ENCODE assay signal across 24 mouse cellular contexts in the genomic region with DNA sequence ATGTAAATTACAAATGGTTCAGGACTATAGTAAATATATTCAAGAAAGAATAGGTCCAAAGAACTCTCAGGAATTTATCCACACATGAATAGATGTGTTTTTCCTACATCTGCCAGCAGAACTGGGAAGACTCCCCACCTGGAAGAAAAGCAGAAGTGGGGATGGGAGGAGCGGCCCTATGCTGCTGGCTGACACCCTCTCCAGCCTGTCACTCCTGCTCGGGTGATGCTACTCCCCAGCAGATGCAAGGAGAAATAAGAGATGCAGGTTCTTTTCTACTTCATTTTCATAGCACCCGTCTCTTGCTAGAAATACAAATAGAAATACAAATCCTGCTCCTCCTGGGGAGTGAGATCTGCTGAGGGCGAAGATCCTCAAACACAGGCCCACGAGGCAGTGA. TPM values are rescaled to one million over a fixed set of nuclear protein-coding genes. Genes with fewer than 3 reads are reported as not detected.
DNase-seq lines count a peak whose midpoint lies in the region; ATAC-seq and TF ChIP-seq lines count a peak whose summit lies in the region.
"Had no signal": no experiment of that assay in that cellular context is flagged by ENCODE, and none has a peak within 500 bp of the region (broad histone marks: within the 10 kb centered on the region; RNA-seq: fewer than 3 reads in every experiment).

No protein-coding gene starts in this region.

- H3K27ac ChIP-seq in forebrain, embryonic 12.5 days: 0 out of 2 replicates have a peak overlapping the region, but pooled peaks have one; percentile 42
- H3K27ac ChIP-seq in forebrain, embryonic 14.5 days (ENCODE audit: low read depth, low read length): no peak overlapping the region
- peak overlapping the region; percentile 56; the same call in 1 of the 2 replicates for H3K27ac ChIP-seq in hindbrain, embryonic 14.5 days
- no peak overlapping the region for H3K27ac ChIP-seq in hindbrain, embryonic 16.5 days (ENCODE audit: low read depth, low read length)
- peak overlapping the region; percentile 71 for H3K27ac ChIP-seq in midbrain, embryonic 13.5 days
- no peak overlapping the region for H3K27ac ChIP-seq in midbrain, embryonic 10.5 days (replicated peaks)
- H3K27ac ChIP-seq in midbrain, postnatal 0 days (ENCODE audit: low read depth, low read length): peak overlapping the region; percentile 57; the same call in 1 of the 2 replicates
- H3K27ac ChIP-seq: embryonic facial prominence, embryonic 13.5 days; forebrain, embryonic 13.5 days; heart, adult 2 months; heart, embryonic 15.5 days; hindbrain, embryonic 10.5 days had no signal

- H3K36me3 ChIP-seq in forebrain, embryonic 12.5 days (replicated peaks): no peaks in the 10 kb centered on the region
- no peaks in the 10 kb centered on the region for H3K36me3 ChIP-seq in forebrain, embryonic 14.5 days (ENCODE audit: control insufficient read depth, insufficient read depth, low read length)
- no peaks in the 10 kb centered on the region for H3K36me3 ChIP-seq in hindbrain, embryonic 14.5 days (replicated peaks; ENCODE audit: control insufficient read depth, insufficient read depth)
- no peaks in the 10 kb centered on the region for H3K36me3 ChIP-seq in hindbrain, embryonic 16.5 days (ENCODE audit: control insufficient read depth, insufficient read depth, low read length)
- H3K36me3 ChIP-seq in midbrain, embryonic 13.5 days: no peaks in the 10 kb centered on the region
- H3K36me3 ChIP-seq in midbrain, embryonic 10.5 days: no peaks in the 10 kb centered on the region
- H3K36me3 ChIP-seq in midbrain, postnatal 0 days (ENCODE audit: insufficient read depth, low read length): no peaks in the 10 kb centered on the region
- H3K36me3 ChIP-seq: embryonic facial prominence, embryonic 13.5 days; G1E; heart, embryonic 15.5 days; hindbrain, embryonic 10.5 days had no signal

- no peak for ATAC-seq in forebrain, embryonic 12.5 days (ENCODE audit: low FRiP score)
- no peak for ATAC-seq in forebrain, embryonic 14.5 days
- ATAC-seq in hindbrain, embryonic 14.5 days (ENCODE audit: low FRiP score): no peak
- ATAC-seq in hindbrain, embryonic 16.5 days: no peak
- ATAC-seq in midbrain, embryonic 13.5 days: 0 out of 2 replicates have a peak, but pooled peaks have one; percentile 56
- ATAC-seq in midbrain, postnatal 0 days (ENCODE audit: low FRiP score): peak; percentile 49; the same call in 1 of the 2 replicates
- ATAC-seq: CD4-positive, CD25-positive, alpha-beta regulatory T cell, adult 4 months; forebrain, embryonic 13.5 days; inflammation-experienced regulatory T-cells, adult 6 months had no signal

- H3K9me3 ChIP-seq in forebrain, embryonic 12.5 days: no peaks in the 10 kb centered on the region
- no peaks in the 10 kb centered on the region for H3K9me3 ChIP-seq in forebrain, embryonic 14.5 days (replicated peaks; ENCODE audit: control insufficient read depth, low read length)
- no peaks in the 10 kb centered on the region for H3K9me3 ChIP-seq in hindbrain, embryonic 14.5 days (ENCODE audit: control insufficient read depth, low read length)
- H3K9me3 ChIP-seq in hindbrain, embryonic 16.5 days (ENCODE audit: control insufficient read depth, low read length): no peaks in the 10 kb centered on the region
- H3K9me3 ChIP-seq in midbrain, embryonic 13.5 days: no peaks in the 10 kb centered on the region
- H3K9me3 ChIP-seq in midbrain, embryonic 10.5 days (replicated peaks): no peaks in the 10 kb centered on the region
- H3K9me3 ChIP-seq in midbrain, postnatal 0 days (ENCODE audit: low read length): no peaks in the 10 kb centered on the region
- H3K9me3 ChIP-seq: embryonic facial prominence, embryonic 13.5 days; forebrain, embryonic 13.5 days; heart, embryonic 15.5 days; hindbrain, embryonic 10.5 days had no signal

- H3K4me1 ChIP-seq in forebrain, embryonic 12.5 days: peaks cover 4% of the 10 kb centered on the region; the same call in 1 of the 2 replicates
- H3K4me1 ChIP-seq in forebrain, embryonic 14.5 days (ENCODE audit: control insufficient read depth, insufficient read depth, low read length): no peaks in the 10 kb centered on the region
- H3K4me1 ChIP-seq in hindbrain, embryonic 14.5 days (replicated peaks; ENCODE audit: control insufficient read depth, insufficient read depth, low read length): 0 out of 2 replicates have a peak, but pooled peaks cover 8% of the 10 kb centered on the region
- H3K4me1 ChIP-seq in hindbrain, embryonic 16.5 days (ENCODE audit: control insufficient read depth, insufficient read depth, low read depth, low read length): no peaks in the 10 kb centered on the region
- peaks cover 14% of the 10 kb centered on the region for H3K4me1 ChIP-seq in midbrain, embryonic 13.5 days (replicated peaks)
- peaks cover 27% of the 10 kb centered on the region for H3K4me1 ChIP-seq in midbrain, embryonic 10.5 days
- H3K4me1 ChIP-seq in midbrain, postnatal 0 days (ENCODE audit: insufficient read depth, low read length): no peaks in the 10 kb centered on the region; the same call in 1 of the 2 replicates
- H3K4me1 ChIP-seq: embryonic facial prominence, embryonic 13.5 days; forebrain, embryonic 13.5 days; heart, embryonic 15.5 days had no signal

- WGBS in forebrain, embryonic 12.5 days: 71% methylated on average over 5 of the region's 5 CpGs
- 64% methylated on average over 5 of the region's 5 CpGs for WGBS in forebrain, embryonic 14.5 days
- 58% methylated on average over 5 of the region's 5 CpGs for WGBS in hindbrain, embryonic 14.5 days
- 59% methylated on average over 5 of the region's 5 CpGs for WGBS in hindbrain, embryonic 16.5 days
- WGBS in midbrain, embryonic 13.5 days: 47% methylated on average over 5 of the region's 5 CpGs
- 67% methylated on average over 5 of the region's 5 CpGs for WGBS in midbrain, embryonic 10.5 days
- 42% methylated on average over 5 of the region's 5 CpGs for WGBS in midbrain, postnatal 0 days

- no peak for DNase-seq in forebrain, embryonic 14.5 days (ENCODE audit: low spot score)
- no peak for DNase-seq in hindbrain, embryonic 14.5 days (ENCODE audit: low spot score)
- DNase-seq in midbrain, embryonic 10.5 days (ENCODE audit: low spot score): no peak
- DNase-seq in midbrain, postnatal 0 days (ENCODE audit: low spot score): no peak
- DNase-seq in natural killer cell, adult 2 months (ENCODE audit: low spot score in 2 of 2): no peak
- DNase-seq: adrenal gland, postnatal 14 days; B cell, adult 2 months; cerebellum, adult 18-20 months; cerebellum, adult 9-11 months; cerebellum, postnatal 36 days; gastrocnemius, postnatal 10 days; heart, adult 2 months had no signal

- H3K27me3 ChIP-seq in forebrain, embryonic 12.5 days: no peaks in the 10 kb centered on the region
- H3K27me3 ChIP-seq in forebrain, embryonic 14.5 days (replicated peaks; ENCODE audit: control insufficient read depth, insufficient read depth, low read length): no peaks in the 10 kb centered on the region
- H3K27me3 ChIP-seq in hindbrain, embryonic 14.5 days (ENCODE audit: control insufficient read depth, insufficient read depth, low read length): no peaks in the 10 kb centered on the region
- no peaks in the 10 kb centered on the region for H3K27me3 ChIP-seq in hindbrain, embryonic 16.5 days (replicated peaks; ENCODE audit: control insufficient read depth, insufficient read depth, low read length)
- no peaks in the 10 kb centered on the region for H3K27me3 ChIP-seq in midbrain, embryonic 13.5 days
- H3K27me3 ChIP-seq in midbrain, embryonic 10.5 days (ENCODE audit: low read depth, poor library complexity, severe bottlenecking): no peaks in the 10 kb centered on the region
- H3K27me3 ChIP-seq in midbrain, postnatal 0 days (ENCODE audit: insufficient read depth, low read length): no peaks in the 10 kb centered on the region
- H3K27me3 ChIP-seq: embryonic facial prominence, embryonic 13.5 days; forebrain, embryonic 13.5 days; heart, embryonic 15.5 days had no signal

- TF ChIP-seq CTCF in midbrain, postnatal 0 days (IDR thresholded peaks at IDR 0.05): no peak

- no peak overlapping the region for H3K4me2 ChIP-seq in forebrain, embryonic 12.5 days
- no peak overlapping the region for H3K4me2 ChIP-seq in forebrain, embryonic 14.5 days (ENCODE audit: low read length)
- no peak overlapping the region for H3K4me2 ChIP-seq in hindbrain, embryonic 14.5 days (replicated peaks)
- H3K4me2 ChIP-seq in hindbrain, embryonic 16.5 days (ENCODE audit: low read length): no peak overlapping the region
- H3K4me2 ChIP-seq in midbrain, embryonic 13.5 days (replicated peaks): no peak overlapping the region
- no peak overlapping the region for H3K4me2 ChIP-seq in midbrain, postnatal 0 days (ENCODE audit: low read depth, low read length, poor library complexity, severe bottlenecking)
- H3K4me2 ChIP-seq: embryonic facial prominence, embryonic 13.5 days; forebrain, embryonic 13.5 days; heart, embryonic 11.5 days; heart, embryonic 15.5 days had no signal

- H3K4me3 ChIP-seq in forebrain, embryonic 12.5 days (replicated peaks): no peak overlapping the region
- H3K4me3 ChIP-seq in forebrain, embryonic 14.5 days (ENCODE audit: low read depth, low read length): no peak overlapping the region
- H3K4me3 ChIP-seq in hindbrain, embryonic 14.5 days (replicated peaks; ENCODE audit: low read length): no peak overlapping the region
- H3K4me3 ChIP-seq in hindbrain, embryonic 16.5 days (ENCODE audit: low read length): no peak overlapping the region
- no peak overlapping the region for H3K4me3 ChIP-seq in midbrain, embryonic 13.5 days (replicated peaks)
- H3K4me3 ChIP-seq in midbrain, embryonic 10.5 days: no peak overlapping the region
- no peak overlapping the region for H3K4me3 ChIP-seq in midbrain, postnatal 0 days (ENCODE audit: low read depth, low read length)
- H3K4me3 ChIP-seq: embryonic facial prominence, embryonic 13.5 days; forebrain, embryonic 13.5 days; heart, adult 2 months; heart, embryonic 15.5 days; hindbrain, embryonic 10.5 days had no signal

- H3K9ac ChIP-seq in forebrain, embryonic 12.5 days: no peak overlapping the region
- no peak overlapping the region for H3K9ac ChIP-seq in forebrain, embryonic 14.5 days (ENCODE audit: low read length)
- H3K9ac ChIP-seq in hindbrain, embryonic 14.5 days: peak overlapping the region; percentile 28; the same call in 1 of the 2 replicates
- no peak overlapping the region for H3K9ac ChIP-seq in hindbrain, embryonic 16.5 days (ENCODE audit: low read depth, low read length)
- H3K9ac ChIP-seq in midbrain, embryonic 13.5 days (replicated peaks): peak overlapping the region; percentile 52
- H3K9ac ChIP-seq in midbrain, postnatal 0 days (replicated peaks; ENCODE audit: low read length, poor library complexity, severe bottlenecking): no peak overlapping the region
- H3K9ac ChIP-seq: embryonic facial prominence, embryonic 13.5 days; forebrain, embryonic 13.5 days; heart, embryonic 15.5 days had no signal

RNA-seq across cellular contexts. Expression of a gene that starts 51.8 kb away (rescaled TPM):
- 27.4 and 34.9 TPM in 2 replicates for polyA plus RNA-seq in forebrain, embryonic 12.5 days (2016; fragmentation: Nextera tagmentation; extraction: Ambion mirVana)
- polyA plus RNA-seq in forebrain, embryonic 14.5 days (2014; fragmentation: Nextera tagmentation; extraction: Ambion mirVana): 18.2 and 20.6 TPM in 2 replicates
- 131 and 149 TPM in 2 replicates for polyA plus RNA-seq in hindbrain, embryonic 14.5 days (2014; fragmentation: Nextera tagmentation; extraction: Ambion mirVana)
- 160 TPM in 2 replicates for polyA plus RNA-seq in hindbrain, embryonic 16.5 days (2015; fragmentation: Nextera tagmentation; extraction: Ambion mirVana)
- polyA plus RNA-seq in midbrain, embryonic 13.5 days (2015; fragmentation: Nextera tagmentation; extraction: Ambion mirVana): 157 and 181 TPM in 2 replicates
- polyA plus RNA-seq in midbrain, embryonic 10.5 days (2016; fragmentation: Nextera tagmentation; extraction: Ambion mirVana): 33.1 and 47.5 TPM in 2 replicates
- 151 and 152 TPM in 2 replicates for total RNA-seq in midbrain, postnatal 0 days (2014; rRNA removed)
- 131 and 148 TPM in 2 replicates for polyA plus RNA-seq in midbrain, postnatal 0 days (2015; fragmentation: Nextera tagmentation; extraction: Ambion mirVana)
- total RNA-seq: heart, postnatal 25 days had no signal
- polyA plus RNA-seq: G1E; inflammation-experienced regulatory T-cells, adult 6 months had no signal

Comparison
In these comparisons a context has a peak if more than half of its experiments do, and no peak if none do; other contexts are left out.
1. H3K27ac ChIP-seq: peak in forebrain, embryonic 12.5 days (single experiment), hindbrain, embryonic 14.5 days (single experiment), midbrain, embryonic 13.5 days (single experiment) and midbrain, postnatal 0 days (single experiment); none in forebrain, embryonic 14.5 days (single experiment), hindbrain, embryonic 16.5 days (single experiment) and midbrain, embryonic 10.5 days (single experiment).
2. H3K9ac ChIP-seq: peak in hindbrain, embryonic 14.5 days (single experiment) and midbrain, embryonic 13.5 days (single experiment); none in forebrain, embryonic 12.5 days (single experiment), forebrain, embryonic 14.5 days (single experiment), hindbrain, embryonic 16.5 days (single experiment) and midbrain, postnatal 0 days (single experiment).
3. ATAC-seq: peak in midbrain, embryonic 13.5 days (single experiment) and midbrain, postnatal 0 days (single experiment); none in forebrain, embryonic 12.5 days (single experiment), forebrain, embryonic 14.5 days (single experiment), hindbrain, embryonic 14.5 days (single experiment) and hindbrain, embryonic 16.5 days (single experiment).